Mouse (Mus musculus): ENCODE results near the gene A430078G23Rik. TPM values are rescaled to one million over a fixed set of nuclear protein-coding genes. Genes with fewer than 3 reads are reported as not detected.

A430078G23Rik gene
- polyA plus RNA-seq, 1 experiment, result not detected

DNA sequence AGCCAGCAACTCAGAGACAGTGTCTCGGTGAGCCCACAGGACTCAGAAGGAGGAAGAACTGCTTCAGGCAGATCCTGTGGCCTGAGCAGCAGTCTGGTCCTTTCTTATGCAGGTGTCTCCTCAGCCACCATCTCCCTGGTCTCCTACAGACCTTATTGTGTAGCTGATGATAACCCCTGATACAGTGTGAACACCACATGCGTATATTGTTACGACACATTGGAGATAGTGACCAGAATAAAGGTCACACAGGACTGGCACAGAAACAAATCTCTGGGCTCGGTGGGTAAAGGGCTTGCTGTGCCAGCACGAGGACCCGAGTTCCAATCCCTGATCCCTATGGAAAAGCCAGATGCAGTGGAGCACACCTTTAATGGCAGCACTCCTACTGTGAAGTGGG lies 62.4 kb downstream of the A430078G23Rik start:
- Histone ChIP-seq H3K27me3 (ENCODE audit: control insufficient read depth, insufficient read depth, insufficient read length) (no peaks in the 10 kb centered on the region), H3K36me3 (ENCODE audit: control insufficient read depth, insufficient read depth) (no peaks in the 10 kb centered on the region)
- TF ChIP-seq MYOG (IDR thresholded peaks at IDR 0.05; ENCODE audit: control insufficient read depth in 1 of 3, insufficient read depth in 1 of 3, insufficient read length in 2 of 3, low read depth in 2 of 3) (no peak), TCF12 (IDR thresholded peaks at IDR 0.05; ENCODE audit: insufficient read depth, poor library complexity, severe bottlenecking) (no peak), CEBPB (IDR thresholded peaks at IDR 0.05; ENCODE audit: insufficient read depth, poor library complexity, severe bottlenecking) (no peak), MAX (IDR thresholded peaks at IDR 0.05; ENCODE audit: low read depth) (no peak), SRF (IDR thresholded peaks at IDR 0.05; ENCODE audit: control insufficient read depth, insufficient read length, low read depth) (no peak), TCF3 (IDR thresholded peaks at IDR 0.05; ENCODE audit: insufficient read length, low read depth) (no peak), E2F4 (IDR thresholded peaks at IDR 0.05; ENCODE audit: insufficient read depth) (no peak), MYOD1 (IDR thresholded peaks at IDR 0.05; ENCODE audit: control insufficient read depth in 1 of 3, insufficient read length in 2 of 3, low read depth in 2 of 3) (no peak), POLR2AphosphoS2 (IDR thresholded peaks at IDR 0.05; ENCODE audit: insufficient read length, low read depth) (no peak)

DNA sequence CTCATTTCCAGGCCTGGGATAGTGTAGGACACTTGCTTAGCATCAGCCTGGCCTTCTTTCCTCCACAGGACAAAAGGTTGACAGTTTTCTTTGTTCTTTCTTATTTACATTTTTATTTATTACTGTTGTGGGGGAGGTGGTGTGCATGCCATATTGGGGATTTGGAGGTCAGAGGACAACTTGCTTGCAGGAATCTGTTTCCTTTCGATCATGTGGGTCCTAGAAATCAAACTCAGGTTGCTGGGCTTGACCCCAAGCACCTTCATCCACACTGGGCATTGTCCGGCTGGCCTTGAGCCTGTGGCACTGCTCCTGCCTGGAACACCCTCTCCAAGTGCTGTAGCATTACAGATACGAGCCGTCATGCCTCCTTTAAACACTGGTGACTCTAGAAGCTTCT lies 63.6 kb downstream of the A430078G23Rik start:
- no peak for TF ChIP-seq USF1 (IDR thresholded peaks at IDR 0.05; ENCODE audit: low read depth)
- TF ChIP-seq MAX (IDR thresholded peaks at IDR 0.05; ENCODE audit: low read depth), result no peak
- no peak for TF ChIP-seq CEBPB (IDR thresholded peaks at IDR 0.05; ENCODE audit: insufficient read depth, poor library complexity, severe bottlenecking)
- no peak for TF ChIP-seq POLR2A (IDR thresholded peaks at IDR 0.05; ENCODE audit: insufficient read length, low read depth)
- no peak for TF ChIP-seq TCF3 (IDR thresholded peaks at IDR 0.05; ENCODE audit: insufficient read length, low read depth)
- TF ChIP-seq REST (IDR thresholded peaks at IDR 0.05; ENCODE audit: insufficient read depth, insufficient read length), result no peak
- TF ChIP-seq TCF12 (IDR thresholded peaks at IDR 0.05; ENCODE audit: insufficient read depth, poor library complexity, severe bottlenecking), result no peak
- TF ChIP-seq POLR2AphosphoS2 (IDR thresholded peaks at IDR 0.05; ENCODE audit: insufficient read length, low read depth), result no peak
- no peak for TF ChIP-seq SRF (IDR thresholded peaks at IDR 0.05; ENCODE audit: control insufficient read depth, insufficient read length, low read depth)
- H3K4me2 ChIP-seq (ENCODE audit: low read depth), result no peak overlapping the region
- no peak overlapping the region for H3K4me3 ChIP-seq
- H3K27me3 ChIP-seq (ENCODE audit: control insufficient read depth, insufficient read depth, insufficient read length), result no peaks in the 10 kb centered on the region
- H3ac ChIP-seq (ENCODE audit: control insufficient read depth, insufficient read length), result no peak overlapping the region
- no peaks in the 10 kb centered on the region for H3K36me3 ChIP-seq (ENCODE audit: control insufficient read depth, insufficient read depth)
- peaks cover 18% of the 10 kb centered on the region for H3K79me2 ChIP-seq (ENCODE audit: control insufficient read depth, insufficient read depth)

More for the DNA sequence above, 62.4 kb downstream of the A430078G23Rik start:
- Histone ChIP-seq H3K4me3 (no peak overlapping the region), H3K79me2 (ENCODE audit: control insufficient read depth, insufficient read depth) (peaks cover 14% of the 10 kb centered on the region), H3K4me2 (ENCODE audit: low read depth) (peak overlapping the region; percentile 27), H3ac (ENCODE audit: control insufficient read depth, insufficient read length) (no peak overlapping the region)

DNA sequence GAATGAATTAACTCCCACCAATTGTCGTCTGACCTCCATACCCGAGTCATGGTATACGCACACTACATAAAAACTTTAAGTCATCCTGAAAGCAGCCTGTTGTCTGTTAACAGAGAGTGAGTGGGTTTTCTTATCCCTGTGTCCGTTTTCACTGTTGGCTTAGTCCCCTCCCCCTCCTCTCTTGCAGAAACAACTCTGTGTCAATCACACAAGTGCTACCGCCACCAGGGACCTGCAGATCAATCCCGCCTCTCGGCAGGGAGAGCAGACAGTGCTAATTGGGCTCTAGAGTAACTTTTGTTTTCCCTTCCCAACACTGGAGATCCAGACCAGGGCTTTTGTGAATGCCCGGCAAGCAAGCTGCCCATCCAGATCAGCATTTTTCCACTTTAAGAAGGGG lies 64.2 kb downstream of the A430078G23Rik start:
- Histone ChIP-seq H3K4me2 (ENCODE audit: low read depth) (peak overlapping the region; percentile 47), H3K4me3 (no peak overlapping the region), H3K79me2 (ENCODE audit: control insufficient read depth, insufficient read depth) (peaks cover 18% of the 10 kb centered on the region), H3K27me3 (ENCODE audit: control insufficient read depth, insufficient read depth, insufficient read length) (no peaks in the 10 kb centered on the region), H3ac (ENCODE audit: control insufficient read depth, insufficient read length) (no peak overlapping the region), H3K36me3 (ENCODE audit: control insufficient read depth, insufficient read depth) (no peaks in the 10 kb centered on the region)
- TF ChIP-seq CEBPB (IDR thresholded peaks at IDR 0.05; ENCODE audit: insufficient read depth, poor library complexity, severe bottlenecking), result no peak
- TF ChIP-seq REST (IDR thresholded peaks at IDR 0.05; ENCODE audit: insufficient read depth, insufficient read length), result no peak
- TF ChIP-seq TCF3 (IDR thresholded peaks at IDR 0.05; ENCODE audit: insufficient read length, low read depth), result no peak
- no peak for TF ChIP-seq POLR2AphosphoS2 (IDR thresholded peaks at IDR 0.05; ENCODE audit: insufficient read length, low read depth)
- no peak for TF ChIP-seq POLR2A (IDR thresholded peaks at IDR 0.05; ENCODE audit: insufficient read length, low read depth)
- TF ChIP-seq MYOD1 (IDR thresholded peaks at IDR 0.05; ENCODE audit: control insufficient read depth in 1 of 3, insufficient read length in 2 of 3, low read depth in 2 of 3), result no peak
- no peak for TF ChIP-seq TCF12 (IDR thresholded peaks at IDR 0.05; ENCODE audit: insufficient read depth, poor library complexity, severe bottlenecking)
- TF ChIP-seq SRF (IDR thresholded peaks at IDR 0.05; ENCODE audit: control insufficient read depth, insufficient read length, low read depth), result no peak
- TF ChIP-seq E2F4 (IDR thresholded peaks at IDR 0.05; ENCODE audit: insufficient read depth), result no peak
- no peak for TF ChIP-seq MAX (IDR thresholded peaks at IDR 0.05; ENCODE audit: low read depth)
- no peak for TF ChIP-seq USF1 (IDR thresholded peaks at IDR 0.05; ENCODE audit: low read depth)
- no peak for TF ChIP-seq MYOG (IDR thresholded peaks at IDR 0.05; ENCODE audit: control insufficient read depth in 1 of 3, insufficient read depth in 1 of 3, insufficient read length in 2 of 3, low read depth in 2 of 3)

DNA sequence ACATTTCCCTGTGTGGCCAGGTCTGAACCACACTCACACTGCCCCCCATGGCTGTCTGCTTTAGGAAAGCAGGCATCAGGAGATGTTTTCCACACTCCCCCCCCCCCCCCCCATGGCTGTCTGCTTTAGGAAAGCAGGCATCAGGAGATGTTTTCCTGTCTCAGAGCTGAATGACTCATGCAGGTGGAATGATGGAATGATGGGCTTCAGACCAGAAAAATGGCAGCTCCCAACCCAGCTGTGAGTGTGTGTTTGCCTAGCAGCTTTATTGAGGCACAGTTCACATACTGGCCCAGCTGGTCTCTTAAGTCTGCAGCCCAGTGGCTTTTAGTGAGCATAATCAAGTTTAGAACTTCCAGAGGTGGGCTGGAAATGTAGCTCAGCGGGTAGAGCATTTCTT lies 64.9 kb downstream of the A430078G23Rik start:
- H3K36me3 ChIP-seq (ENCODE audit: control insufficient read depth, insufficient read depth), result no peaks in the 10 kb centered on the region
- no peaks in the 10 kb centered on the region for H3K27me3 ChIP-seq (ENCODE audit: control insufficient read depth, insufficient read depth, insufficient read length)
- H3K4me3 ChIP-seq, result no peak overlapping the region
- no peak overlapping the region for H3ac ChIP-seq (ENCODE audit: control insufficient read depth, insufficient read length)
- H3K4me2 ChIP-seq (ENCODE audit: low read depth), result peak overlapping the region; percentile 47
- TF ChIP-seq TCF12 (IDR thresholded peaks at IDR 0.05; ENCODE audit: insufficient read depth, poor library complexity, severe bottlenecking) (no peak), MAX (IDR thresholded peaks at IDR 0.05; ENCODE audit: low read depth) (no peak), MYOD1 (IDR thresholded peaks at IDR 0.05; ENCODE audit: control insufficient read depth in 1 of 3, insufficient read length in 2 of 3, low read depth in 2 of 3) (peak in 1 of 3 experiments; percentile 47), MYOG (IDR thresholded peaks at IDR 0.05; ENCODE audit: control insufficient read depth in 1 of 3, insufficient read depth in 1 of 3, insufficient read length in 2 of 3, low read depth in 2 of 3) (peak in 1 of 3 experiments; percentile 21)
- H3K79me2 ChIP-seq (ENCODE audit: control insufficient read depth, insufficient read depth), result peaks cover 18% of the 10 kb centered on the region

GRCm38 (mm10) chr8:3420105-3420706 lies 67.0 kb downstream of the A430078G23Rik start:
- Histone ChIP-seq H3K4me2 (ENCODE audit: low read depth) (no peak overlapping the region), H3K79me2 (ENCODE audit: control insufficient read depth, insufficient read depth) (peaks cover 14% of the 10 kb centered on the region), H3ac (ENCODE audit: control insufficient read depth, insufficient read length) (no peak overlapping the region), H3K27me3 (ENCODE audit: control insufficient read depth, insufficient read depth, insufficient read length) (no peaks in the 10 kb centered on the region), H3K36me3 (ENCODE audit: control insufficient read depth, insufficient read depth) (no peaks in the 10 kb centered on the region), H3K4me3 (no peak overlapping the region)
- TF ChIP-seq TCF12 (IDR thresholded peaks at IDR 0.05; ENCODE audit: insufficient read depth, poor library complexity, severe bottlenecking) (no peak), MAX (IDR thresholded peaks at IDR 0.05; ENCODE audit: low read depth) (no peak), MYOD1 (IDR thresholded peaks at IDR 0.05; ENCODE audit: control insufficient read depth in 1 of 3, insufficient read length in 2 of 3, low read depth in 2 of 3) (no peak), E2F4 (IDR thresholded peaks at IDR 0.05; ENCODE audit: insufficient read depth) (no peak)

Data from myocyte (in vitro differentiated cells).